Comparison of ENCODE assay signal across 8 mouse cellular contexts in the genomic region with DNA sequence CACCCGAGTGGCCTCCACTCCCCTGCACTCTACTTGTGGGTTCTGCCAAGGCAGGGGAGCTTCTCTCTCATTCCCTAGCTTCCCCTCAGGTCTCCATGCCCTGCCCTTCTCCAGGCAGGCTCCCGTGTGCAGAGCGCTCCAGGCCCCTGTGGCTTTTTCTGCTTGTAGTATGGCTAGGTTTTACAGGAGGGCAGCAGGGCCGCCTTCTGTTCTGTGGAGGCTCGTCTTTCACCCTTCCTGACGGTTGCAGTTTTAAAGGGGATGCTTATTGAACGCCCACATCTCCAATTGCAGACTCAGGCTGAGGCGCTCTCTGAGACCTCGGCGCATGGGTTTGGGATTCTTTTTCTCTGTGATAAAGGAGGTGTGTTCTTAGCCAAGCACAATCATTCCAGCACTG. TPM values are rescaled to one million over a fixed set of nuclear protein-coding genes. Genes with fewer than 3 reads are reported as not detected.
DNase-seq lines count a peak whose midpoint lies in the region; ATAC-seq lines count a peak whose summit lies in the region.

No protein-coding gene starts in this region.

- peaks cover 19 to 32% of the 10 kb centered on the region in 2 experiments for H3K4me1 ChIP-seq in heart, embryonic 14.5 days (ENCODE audit: control insufficient read depth in 2 of 2, insufficient read depth in 2 of 2, low read length in 2 of 2)
- peaks cover 45% of the 10 kb centered on the region for H3K4me1 ChIP-seq in embryonic facial prominence, embryonic 10.5 days
- H3K4me1 ChIP-seq in intestine, embryonic 15.5 days (replicated peaks): peaks cover 28% of the 10 kb centered on the region
- H3K4me1 ChIP-seq in midbrain, embryonic 16.5 days (ENCODE audit: control insufficient read depth, insufficient read depth, low read length): peaks cover 30% of the 10 kb centered on the region

- H3K4me2 ChIP-seq in heart, embryonic 14.5 days (ENCODE audit: low read length): peak overlapping the region; percentile 35
- H3K4me2 ChIP-seq in intestine, embryonic 15.5 days (replicated peaks): peak overlapping the region; percentile 33; the same call in 1 of the 2 replicates
- H3K4me2 ChIP-seq in midbrain, embryonic 16.5 days (ENCODE audit: low read length): peak overlapping the region; percentile 3; the same call in 1 of the 2 replicates

- intact Hi-C loops in heart, postnatal 14 days (cut with DNase I): no loop called here

- peak overlapping the region; percentile 32 to 70 for H3K27ac ChIP-seq in heart, embryonic 14.5 days (replicated peaks in 1 of 2; ENCODE audit: control insufficient read depth in 1 of 2, insufficient read depth in 1 of 2, low read depth in 2 of 2, low read length in 2 of 2)
- peak overlapping the region; percentile 80 for H3K27ac ChIP-seq in embryonic facial prominence, embryonic 10.5 days (replicated peaks)
- peak overlapping the region; percentile 24; the same call in 1 of the 2 replicates for H3K27ac ChIP-seq in intestine, embryonic 15.5 days
- H3K27ac ChIP-seq in midbrain, embryonic 16.5 days (ENCODE audit: low read length): peak overlapping the region; percentile 28; the same call in 1 of the 2 replicates

- H3K4me3 ChIP-seq in heart, embryonic 14.5 days (ENCODE audit: control insufficient read depth in 1 of 2, insufficient read depth in 1 of 2, low read depth in 1 of 2, low read length in 2 of 2): no peak overlapping the region; a peak in 1 of 4 replicates
- H3K4me3 ChIP-seq in embryonic facial prominence, embryonic 10.5 days: peak overlapping the region; percentile 38
- H3K4me3 ChIP-seq in intestine, embryonic 15.5 days (replicated peaks): no peak overlapping the region
- no peak overlapping the region for H3K4me3 ChIP-seq in midbrain, embryonic 16.5 days (ENCODE audit: low read depth, low read length)

- no peaks in the 10 kb centered on the region for H3K9me3 ChIP-seq in heart, embryonic 14.5 days (ENCODE audit: control insufficient read depth, low read length)
- no peaks in the 10 kb centered on the region for H3K9me3 ChIP-seq in embryonic facial prominence, embryonic 10.5 days
- H3K9me3 ChIP-seq in intestine, embryonic 15.5 days: no peaks in the 10 kb centered on the region
- no peaks in the 10 kb centered on the region for H3K9me3 ChIP-seq in midbrain, embryonic 16.5 days (replicated peaks; ENCODE audit: control insufficient read depth, low read length, poor library complexity, severe bottlenecking)

- no peak for ATAC-seq in heart, embryonic 14.5 days (ENCODE audit: insufficient number of reproducible peaks, insufficient read depth, low FRiP score, low read depth)
- ATAC-seq in intestine, embryonic 15.5 days: no peak
- ATAC-seq in midbrain, embryonic 16.5 days: no peak
- no peak for ATAC-seq in CD4-positive, CD25-positive, alpha-beta regulatory T cell, adult 4 months

- no peak for DNase-seq in heart, postnatal 14 days
- peak; percentile 46 for DNase-seq in embryonic facial prominence, embryonic 10.5 days (ENCODE audit: low spot score)
- DNase-seq in adrenal gland, postnatal 25 days: no peak
- no peak for DNase-seq in left cerebral cortex, adult 18-20 months (ENCODE audit: low spot score in 2 of 2)

- no peaks in the 10 kb centered on the region for H3K27me3 ChIP-seq in heart, embryonic 14.5 days (ENCODE audit: control insufficient read depth, insufficient read depth, low read length)
- peaks cover 8% of the 10 kb centered on the region for H3K27me3 ChIP-seq in embryonic facial prominence, embryonic 10.5 days (replicated peaks; ENCODE audit: low read depth, poor library complexity, severe bottlenecking)
- H3K27me3 ChIP-seq in intestine, embryonic 15.5 days (replicated peaks): no peaks in the 10 kb centered on the region
- no peaks in the 10 kb centered on the region for H3K27me3 ChIP-seq in midbrain, embryonic 16.5 days (ENCODE audit: control insufficient read depth, insufficient read depth, low read depth, low read length)

- H3K9ac ChIP-seq in heart, embryonic 14.5 days (ENCODE audit: low read length): peak overlapping the region; percentile 51; the same call in 1 of the 2 replicates
- peak overlapping the region; percentile 31; the same call in 1 of the 2 replicates for H3K9ac ChIP-seq in intestine, embryonic 15.5 days
- peak overlapping the region; percentile 18 for H3K9ac ChIP-seq in midbrain, embryonic 16.5 days (ENCODE audit: low read depth, low read length)

- 19% methylated on average over 10 of the region's 10 CpGs for WGBS in heart, embryonic 14.5 days
- 27% methylated on average over 10 of the region's 10 CpGs for WGBS in embryonic facial prominence, embryonic 10.5 days
- 25% methylated on average over 10 of the region's 10 CpGs for WGBS in intestine, embryonic 15.5 days
- WGBS in midbrain, embryonic 16.5 days: 36% methylated on average over 10 of the region's 10 CpGs

- peaks cover 9% of the 10 kb centered on the region; the same call in 1 of the 2 replicates for H3K36me3 ChIP-seq in heart, embryonic 14.5 days (ENCODE audit: control insufficient read depth, insufficient read depth, low read length)
- peaks cover 24% of the 10 kb centered on the region for H3K36me3 ChIP-seq in embryonic facial prominence, embryonic 10.5 days (replicated peaks)
- 0 out of 2 replicates have a peak, but pooled peaks cover 2% of the 10 kb centered on the region for H3K36me3 ChIP-seq in intestine, embryonic 15.5 days
- H3K36me3 ChIP-seq in midbrain, embryonic 16.5 days (ENCODE audit: control insufficient read depth, insufficient read depth, low read length): no peaks in the 10 kb centered on the region

RNA-seq across cellular contexts. Expression of gene Ptpa, which starts 3.3 kb away (rescaled TPM):
- polyA plus RNA-seq in heart, embryonic 14.5 days (2014; fragmentation: Nextera tagmentation; extraction: Ambion mirVana): 42.0 and 61.2 TPM in 2 replicates
- 100 to 1,000 TPM in 1 of 2 experiments, 10 to 100 TPM in 1; 99.1 to 109 TPM for total RNA-seq in heart, postnatal 14 days (2021)
- polyA plus RNA-seq in embryonic facial prominence, embryonic 10.5 days (2016; fragmentation: Nextera tagmentation; extraction: Ambion mirVana): 161 and 162 TPM in 2 replicates
- polyA plus RNA-seq in intestine, embryonic 15.5 days (2015; fragmentation: Nextera tagmentation; extraction: Ambion mirVana): 117 and 120 TPM in 2 replicates
- 146 and 156 TPM in 2 replicates for polyA plus RNA-seq in midbrain, embryonic 16.5 days (2015; fragmentation: Nextera tagmentation; extraction: Ambion mirVana)
- 10 to 100 TPM; 37.8 to 86.7 TPM for polyA plus RNA-seq in CD4-positive, CD25-positive, alpha-beta regulatory T cell, adult 4 months (2017; shearing (Covaris generic))
- total RNA-seq in adrenal gland, postnatal 25 days (2021): 130 and 145 TPM in 2 replicates
- total RNA-seq in left cerebral cortex, adult 18-20 months (2021): 100 to 1,000 TPM; 182 to 189 TPM

RNA-seq across cellular contexts. Expression of gene Crat, which starts 3.5 kb away (rescaled TPM):
- 127 and 135 TPM in 2 replicates for polyA plus RNA-seq in heart, embryonic 14.5 days (2014; fragmentation: Nextera tagmentation; extraction: Ambion mirVana)
- 100 to 1,000 TPM; 441 to 477 TPM for total RNA-seq in heart, postnatal 14 days (2021)
- polyA plus RNA-seq in embryonic facial prominence, embryonic 10.5 days (2016; fragmentation: Nextera tagmentation; extraction: Ambion mirVana): 19.9 and 20.3 TPM in 2 replicates
- 19.6 and 19.8 TPM in 2 replicates for polyA plus RNA-seq in intestine, embryonic 15.5 days (2015; fragmentation: Nextera tagmentation; extraction: Ambion mirVana)
- 23.6 and 26.0 TPM in 2 replicates for polyA plus RNA-seq in midbrain, embryonic 16.5 days (2015; fragmentation: Nextera tagmentation; extraction: Ambion mirVana)
- polyA plus RNA-seq in CD4-positive, CD25-positive, alpha-beta regulatory T cell, adult 4 months (2017; shearing (Covaris generic)): 1 to 10 TPM; 1.1 to 2.2 TPM
- total RNA-seq in adrenal gland, postnatal 25 days (2021): 130 and 142 TPM in 2 replicates
- total RNA-seq in left cerebral cortex, adult 18-20 months (2021): 10 to 100 TPM; 53.7 to 57.3 TPM

RNA-seq across cellular contexts. Expression of gene Dolpp1, which starts 27.1 kb away (rescaled TPM):
- polyA plus RNA-seq in heart, embryonic 14.5 days (2014; fragmentation: Nextera tagmentation; extraction: Ambion mirVana): 16.8 and 20.8 TPM in 2 replicates
- total RNA-seq in heart, postnatal 14 days (2021): 10 to 100 TPM; 11.4 to 12.1 TPM
- 46.2 and 47.9 TPM in 2 replicates for polyA plus RNA-seq in embryonic facial prominence, embryonic 10.5 days (2016; fragmentation: Nextera tagmentation; extraction: Ambion mirVana)
- polyA plus RNA-seq in intestine, embryonic 15.5 days (2015; fragmentation: Nextera tagmentation; extraction: Ambion mirVana): 44.5 and 50.9 TPM in 2 replicates
- polyA plus RNA-seq in midbrain, embryonic 16.5 days (2015; fragmentation: Nextera tagmentation; extraction: Ambion mirVana): 63.6 and 67.8 TPM in 2 replicates
- 10 to 100 TPM; 16.9 to 28.1 TPM for polyA plus RNA-seq in CD4-positive, CD25-positive, alpha-beta regulatory T cell, adult 4 months (2017; shearing (Covaris generic))
- total RNA-seq in adrenal gland, postnatal 25 days (2021): 22.3 and 28.5 TPM in 2 replicates
- total RNA-seq in left cerebral cortex, adult 18-20 months (2021): 10 to 100 TPM; 24.2 to 27.5 TPM

RNA-seq across cellular contexts. Expression of gene Ier5l, which starts 54.9 kb away (rescaled TPM):
- 3.5 and 4.2 TPM in 2 replicates for polyA plus RNA-seq in heart, embryonic 14.5 days (2014; fragmentation: Nextera tagmentation; extraction: Ambion mirVana)
- total RNA-seq in heart, postnatal 14 days (2021): 1 to 10 TPM; 5.8 to 6.3 TPM
- polyA plus RNA-seq in embryonic facial prominence, embryonic 10.5 days (2016; fragmentation: Nextera tagmentation; extraction: Ambion mirVana): 2.8 and 3.4 TPM in 2 replicates
- polyA plus RNA-seq in intestine, embryonic 15.5 days (2015; fragmentation: Nextera tagmentation; extraction: Ambion mirVana): 1.3 and 1.6 TPM in 2 replicates
- 2.0 TPM in 2 replicates for polyA plus RNA-seq in midbrain, embryonic 16.5 days (2015; fragmentation: Nextera tagmentation; extraction: Ambion mirVana)
- under 1 TPM in 1 of 2 experiments, not detected in 1; 0.20 TPM for polyA plus RNA-seq in CD4-positive, CD25-positive, alpha-beta regulatory T cell, adult 4 months (2017; shearing (Covaris generic))
- 5.9 and 6.3 TPM in 2 replicates for total RNA-seq in adrenal gland, postnatal 25 days (2021)
- total RNA-seq in left cerebral cortex, adult 18-20 months (2021): 10 to 100 TPM; 30.3 to 30.4 TPM

RNA-seq across cellular contexts. Expression of gene Miga2, which starts 55.1 kb away (rescaled TPM):
- polyA plus RNA-seq in heart, embryonic 14.5 days (2014; fragmentation: Nextera tagmentation; extraction: Ambion mirVana): 28.3 and 31.6 TPM in 2 replicates
- total RNA-seq in heart, postnatal 14 days (2021): 10 to 100 TPM; 74.7 to 80.0 TPM
- 29.3 and 30.8 TPM in 2 replicates for polyA plus RNA-seq in embryonic facial prominence, embryonic 10.5 days (2016; fragmentation: Nextera tagmentation; extraction: Ambion mirVana)
- 20.9 and 24.1 TPM in 2 replicates for polyA plus RNA-seq in intestine, embryonic 15.5 days (2015; fragmentation: Nextera tagmentation; extraction: Ambion mirVana)
- 32.9 and 35.0 TPM in 2 replicates for polyA plus RNA-seq in midbrain, embryonic 16.5 days (2015; fragmentation: Nextera tagmentation; extraction: Ambion mirVana)
- 1 to 10 TPM; 5.0 to 8.3 TPM for polyA plus RNA-seq in CD4-positive, CD25-positive, alpha-beta regulatory T cell, adult 4 months (2017; shearing (Covaris generic))
- 65.4 and 83.5 TPM in 2 replicates for total RNA-seq in adrenal gland, postnatal 25 days (2021)
- total RNA-seq in left cerebral cortex, adult 18-20 months (2021): 100 to 1,000 TPM; 108 to 120 TPM

Comparison
In these comparisons a context has a peak if more than half of its experiments do, and no peak if none do; other contexts are left out.
1. H3K27ac ChIP-seq: peak in every context shown above with its lines; median percentile 80 in embryonic facial prominence, embryonic 10.5 days; 51 in heart, embryonic 14.5 days; 28 in midbrain, embryonic 16.5 days; 24 in intestine, embryonic 15.5 days.